Mouse (Mus musculus): ENCODE results near the gene Cenpf. TPM values are rescaled to one million over a fixed set of nuclear protein-coding genes. Genes with fewer than 3 reads are reported as not detected.

Gene Cenpf
- polyA plus RNA-seq, 1 experiment from 2014 or later = 86.6 TPM

DNA sequence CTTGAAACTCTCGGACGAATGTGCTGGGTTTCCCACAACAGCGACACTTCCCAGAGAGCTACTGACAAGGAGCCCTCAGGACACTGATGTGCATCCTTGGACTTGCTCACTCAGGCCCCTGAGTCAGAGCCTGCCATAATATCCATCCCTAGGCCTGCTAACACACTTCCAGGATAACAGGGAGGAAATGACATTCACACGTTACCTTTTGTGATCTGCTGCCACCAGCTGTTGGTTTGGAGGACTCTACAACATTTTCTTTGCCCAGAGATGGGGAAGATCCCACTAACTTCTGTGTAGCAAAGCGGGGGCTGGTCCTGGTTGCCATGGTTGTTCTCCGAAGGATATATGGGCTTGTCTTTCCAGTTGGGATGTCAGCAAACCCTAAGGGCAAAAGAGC lies 41.3 kb downstream of the Cenpf start:
- Histone ChIP-seq H3K4me1 (no peaks in the 10 kb centered on the region), H3K4me3 (no peak overlapping the region), H3K9ac (no peak overlapping the region), H3K36me3 (peaks cover 47% of the 10 kb centered on the region), H3K4me2 (replicated peaks) (no peak overlapping the region), H3K27me3 (no peaks in the 10 kb centered on the region), H3K9me3 (replicated peaks) (no peaks in the 10 kb centered on the region), H3K27ac (no peak overlapping the region)
- no peak for ATAC-seq (ENCODE audit: low FRiP score)
- WGBS = 89% methylated on average over 6 of the region's 6 CpGs

DNA sequence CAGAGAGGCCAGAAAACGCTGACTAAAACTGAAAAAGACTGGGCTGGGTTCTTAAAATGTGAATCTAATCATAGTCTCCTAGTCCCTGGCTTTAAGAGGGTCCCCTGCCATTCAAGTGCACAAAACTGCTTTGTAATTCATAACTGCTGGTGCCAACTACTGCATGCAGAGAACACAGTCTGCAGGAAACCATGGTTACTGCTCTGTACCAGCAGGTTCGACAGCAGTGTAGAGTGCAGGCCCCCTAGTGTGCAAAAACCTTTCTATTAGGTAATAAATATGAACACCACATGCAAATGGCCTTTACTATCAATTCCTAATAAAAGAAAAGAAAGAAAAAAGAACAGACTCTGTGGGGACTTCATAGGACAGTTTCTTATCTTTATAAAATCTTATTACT lies 42.5 kb downstream of the Cenpf start:
- no peaks in the 10 kb centered on the region for H3K9me3 ChIP-seq (replicated peaks)
- H3K36me3 ChIP-seq = peaks cover 48% of the 10 kb centered on the region
- H3K4me1 ChIP-seq = no peaks in the 10 kb centered on the region
- H3K27ac ChIP-seq = no peak overlapping the region
- 58% methylated on average over 2 of the region's 2 CpGs for WGBS
- no peak overlapping the region for H3K4me3 ChIP-seq
- H3K4me2 ChIP-seq (replicated peaks) = no peak overlapping the region
- no peaks in the 10 kb centered on the region for H3K27me3 ChIP-seq
- ATAC-seq (ENCODE audit: low FRiP score) = no peak
- H3K9ac ChIP-seq = no peak overlapping the region

DNA sequence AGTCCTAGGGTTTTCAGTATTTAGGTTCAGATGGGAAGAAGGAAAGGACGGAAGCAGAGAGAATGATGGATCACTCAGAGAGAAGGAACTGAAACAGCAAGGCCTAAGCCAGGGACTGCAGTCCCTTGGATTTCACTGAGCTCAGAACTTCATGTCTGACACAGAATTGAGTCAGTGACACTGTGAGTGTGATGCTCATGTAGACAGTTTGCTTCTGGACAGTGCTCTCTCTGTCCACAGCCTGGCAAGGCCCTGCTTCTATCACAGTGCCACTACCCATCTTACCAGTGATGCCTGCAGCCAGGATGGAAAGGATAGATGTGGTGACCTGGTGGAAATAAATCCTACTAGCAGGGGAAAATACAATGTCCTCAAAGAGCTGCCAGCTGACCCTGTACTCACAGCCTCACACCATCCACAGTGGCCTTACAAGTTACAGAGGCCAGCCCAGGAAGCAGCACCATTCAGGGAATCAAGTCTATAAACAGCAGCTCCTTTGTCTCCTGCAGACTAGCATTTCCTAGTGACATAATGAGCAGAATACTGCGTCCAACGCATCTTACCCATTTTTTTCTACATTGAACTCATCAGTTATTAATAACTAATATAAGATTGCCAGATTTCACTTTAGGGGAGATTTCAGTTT lies 43.1 kb downstream of the Cenpf start:
- no peak overlapping the region for H3K4me3 ChIP-seq
- H3K27me3 ChIP-seq = no peaks in the 10 kb centered on the region
- H3K4me1 ChIP-seq = no peaks in the 10 kb centered on the region
- no peak overlapping the region for H3K4me2 ChIP-seq (replicated peaks)
- no peak overlapping the region for H3K27ac ChIP-seq
- 85% methylated on average over 3 of the region's 3 CpGs for WGBS
- ATAC-seq (ENCODE audit: low FRiP score) = no peak
- no peak overlapping the region for H3K9ac ChIP-seq
- H3K9me3 ChIP-seq (replicated peaks) = no peaks in the 10 kb centered on the region
- H3K36me3 ChIP-seq = peaks cover 44% of the 10 kb centered on the region

DNA sequence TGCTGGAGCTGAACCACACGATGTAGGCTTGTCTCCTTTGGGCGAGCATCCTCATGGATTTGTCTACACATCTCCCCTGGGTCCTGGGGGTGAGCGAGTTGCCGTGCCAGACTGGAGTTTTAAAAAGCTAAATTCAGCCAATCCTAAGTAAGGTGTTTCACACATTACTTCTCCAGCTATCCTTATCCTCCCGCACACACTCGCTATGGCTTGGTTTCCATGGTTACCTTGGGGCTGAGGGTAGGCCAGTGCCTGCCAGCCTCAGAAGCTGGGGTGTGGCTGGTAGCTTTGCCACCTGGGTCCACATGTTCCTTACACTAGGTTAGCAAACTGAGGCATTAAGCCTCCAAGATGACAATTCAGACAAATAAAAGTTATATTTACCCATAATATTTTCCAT lies 48.3 kb downstream of the Cenpf start:
- ATAC-seq (ENCODE audit: low FRiP score) = no peak
- Histone ChIP-seq H3K4me3 (no peak overlapping the region), H3K36me3 (peaks cover 23% of the 10 kb centered on the region), H3K4me2 (replicated peaks) (no peak overlapping the region), H3K4me1 (no peaks in the 10 kb centered on the region), H3K27ac (no peak overlapping the region), H3K27me3 (no peaks in the 10 kb centered on the region), H3K9me3 (replicated peaks) (no peaks in the 10 kb centered on the region), H3K9ac (no peak overlapping the region)
- 79% methylated on average over 6 of the region's 6 CpGs for WGBS

DNA sequence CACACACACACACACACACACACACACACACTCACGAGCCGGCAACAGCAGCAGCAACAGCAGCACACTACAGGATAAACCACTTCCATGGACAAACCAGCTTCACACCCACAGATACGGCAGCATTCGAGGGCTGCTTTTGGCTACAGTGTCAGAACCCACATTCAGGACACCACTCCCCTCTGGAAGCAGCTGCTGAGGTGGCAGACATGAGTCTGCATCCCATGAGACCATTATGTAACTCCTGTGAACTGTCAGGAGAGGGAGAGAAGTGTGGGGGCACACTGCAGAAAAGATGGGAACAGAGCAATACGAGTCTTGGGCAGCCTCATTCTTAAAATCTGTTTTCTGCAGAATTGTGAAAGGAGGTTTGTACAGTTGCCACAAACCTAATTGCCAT lies 54.1 kb downstream of the Cenpf start:
- WGBS = 81% methylated on average over 5 of the region's 5 CpGs
- Histone ChIP-seq H3K9me3 (replicated peaks) (no peaks in the 10 kb centered on the region), H3K27me3 (no peaks in the 10 kb centered on the region), H3K4me3 (no peak overlapping the region), H3K36me3 (no peaks in the 10 kb centered on the region), H3K27ac (no peak overlapping the region), H3K4me2 (replicated peaks) (no peak overlapping the region), H3K4me1 (0 out of 2 replicates have a peak, but pooled peaks cover 10% of the 10 kb centered on the region), H3K9ac (no peak overlapping the region)
- no peak for ATAC-seq (ENCODE audit: low FRiP score)

DNA sequence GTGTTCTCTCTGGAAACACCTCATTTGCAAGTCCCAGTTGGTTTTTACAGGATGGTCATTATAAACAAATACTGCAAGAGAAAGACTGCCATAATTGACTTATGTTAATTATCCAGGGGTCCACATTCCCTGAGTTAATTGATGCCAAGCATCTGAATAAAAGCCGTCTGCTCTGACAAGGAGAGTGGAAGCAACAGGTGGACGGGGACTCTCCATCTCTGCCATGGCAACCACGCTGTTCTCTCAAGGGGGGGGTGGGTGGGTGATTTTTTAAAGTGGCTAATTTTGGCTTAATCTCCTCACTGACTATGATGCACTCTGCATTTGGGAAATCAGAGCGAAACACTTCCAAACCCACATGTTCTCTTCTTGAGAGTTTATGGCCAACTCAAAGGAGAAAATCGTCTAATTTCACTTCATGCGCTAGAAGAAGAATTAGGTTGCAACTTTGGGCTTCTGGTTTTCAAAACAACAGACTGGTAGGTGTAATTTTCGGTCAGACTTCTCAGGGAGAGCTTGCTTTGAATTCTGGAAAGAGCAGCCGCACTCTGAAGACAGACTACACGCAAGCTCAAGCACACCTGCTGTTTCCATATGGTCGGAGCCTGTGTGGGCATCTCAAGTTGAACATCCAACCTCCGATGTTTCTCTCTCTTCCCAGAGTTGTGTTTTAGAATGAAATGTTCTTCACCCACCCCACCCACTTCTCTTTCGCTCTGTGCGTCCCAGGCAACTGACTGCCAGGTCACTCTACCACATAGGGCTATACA lies 55.8 kb downstream of the Cenpf start:
- Histone ChIP-seq H3K4me1 (0 out of 2 replicates have a peak, but pooled peaks cover 10% of the 10 kb centered on the region), H3K9me3 (replicated peaks) (no peaks in the 10 kb centered on the region), H3K4me3 (no peak overlapping the region), H3K27me3 (no peaks in the 10 kb centered on the region), H3K9ac (no peak overlapping the region), H3K36me3 (no peaks in the 10 kb centered on the region), H3K4me2 (replicated peaks) (no peak overlapping the region), H3K27ac (no peak overlapping the region)
- ATAC-seq (ENCODE audit: low FRiP score) = no peak
- WGBS = 69% methylated on average over 13 of the region's 13 CpGs

DNA sequence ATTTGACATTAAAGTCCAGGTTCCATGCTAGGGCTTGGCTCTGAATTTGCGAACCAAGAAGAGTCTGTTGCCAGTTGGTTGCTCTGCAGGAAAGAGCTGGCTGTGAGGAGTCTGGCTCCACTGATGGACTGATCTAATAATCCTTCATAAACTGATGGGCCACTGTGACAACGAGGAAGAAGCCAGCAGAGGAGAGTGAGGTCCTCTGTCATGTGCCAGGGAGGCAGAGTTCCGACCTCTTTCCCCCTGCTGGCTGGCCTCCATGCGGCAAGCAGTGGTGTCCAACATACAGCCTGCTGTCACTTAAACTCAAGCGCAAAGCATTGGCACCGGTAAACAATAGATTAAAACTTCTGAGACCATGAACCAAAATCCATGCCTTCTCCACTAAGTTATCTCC lies 57.9 kb downstream of the Cenpf start:
- no peak overlapping the region for H3K27ac ChIP-seq
- H3K4me1 ChIP-seq = 0 out of 2 replicates have a peak, but pooled peaks cover 10% of the 10 kb centered on the region
- 82% methylated on average over 6 of the region's 6 CpGs for WGBS
- H3K4me2 ChIP-seq (replicated peaks) = no peak overlapping the region
- no peaks in the 10 kb centered on the region for H3K9me3 ChIP-seq (replicated peaks)
- H3K36me3 ChIP-seq = no peaks in the 10 kb centered on the region
- ATAC-seq (ENCODE audit: low FRiP score) = no peak
- H3K27me3 ChIP-seq = no peaks in the 10 kb centered on the region
- H3K4me3 ChIP-seq = no peak overlapping the region
- H3K9ac ChIP-seq = no peak overlapping the region

DNA sequence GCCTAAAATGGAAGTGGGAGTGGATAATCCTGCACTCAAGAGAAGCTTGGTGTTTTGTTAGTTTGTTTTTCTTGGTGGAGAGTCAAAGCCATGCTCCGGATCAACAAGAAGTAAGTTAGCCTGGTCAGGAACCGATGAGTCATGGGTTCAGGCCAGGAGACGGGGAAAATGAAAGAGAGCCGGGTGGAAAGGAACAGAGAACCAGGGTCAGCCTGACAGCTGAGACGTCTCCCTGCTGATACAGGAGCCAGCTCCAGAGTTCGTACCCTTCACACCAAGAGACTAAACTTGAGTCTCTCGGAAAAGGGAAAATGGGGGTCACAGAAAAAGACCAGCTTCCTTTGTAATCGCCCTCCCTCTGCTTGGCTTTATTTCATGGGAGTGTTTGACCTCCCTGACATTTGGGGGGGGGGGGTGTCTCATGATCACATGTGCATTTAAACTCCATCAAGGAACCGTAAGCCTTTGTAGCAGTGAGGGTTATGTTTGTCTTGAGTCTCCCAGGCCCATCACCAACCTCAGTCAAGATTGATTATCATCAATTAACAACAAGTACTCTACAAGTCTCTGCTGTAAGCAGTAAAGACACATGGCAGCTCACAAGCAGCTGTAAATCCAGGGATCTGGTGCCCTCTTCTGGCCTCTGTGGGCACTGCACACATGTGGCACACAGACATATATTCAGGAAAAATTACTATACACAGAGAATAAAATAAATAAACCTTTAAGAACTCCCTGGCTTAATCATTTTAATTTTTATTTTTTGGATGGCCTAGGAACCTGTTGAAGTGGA lies 59.7 kb downstream of the Cenpf start:
- no peak for ATAC-seq (ENCODE audit: low FRiP score)
- no peaks in the 10 kb centered on the region for H3K9me3 ChIP-seq (replicated peaks)
- WGBS = 63% methylated on average over 9 of the region's 9 CpGs
- H3K4me1 ChIP-seq = 0 out of 2 replicates have a peak, but pooled peaks cover 10% of the 10 kb centered on the region
- no peak overlapping the region for H3K4me2 ChIP-seq (replicated peaks)
- H3K9ac ChIP-seq = no peak overlapping the region
- no peak overlapping the region for H3K4me3 ChIP-seq
- no peak overlapping the region for H3K27ac ChIP-seq
- no peaks in the 10 kb centered on the region for H3K27me3 ChIP-seq
- no peaks in the 10 kb centered on the region for H3K36me3 ChIP-seq

DNA sequence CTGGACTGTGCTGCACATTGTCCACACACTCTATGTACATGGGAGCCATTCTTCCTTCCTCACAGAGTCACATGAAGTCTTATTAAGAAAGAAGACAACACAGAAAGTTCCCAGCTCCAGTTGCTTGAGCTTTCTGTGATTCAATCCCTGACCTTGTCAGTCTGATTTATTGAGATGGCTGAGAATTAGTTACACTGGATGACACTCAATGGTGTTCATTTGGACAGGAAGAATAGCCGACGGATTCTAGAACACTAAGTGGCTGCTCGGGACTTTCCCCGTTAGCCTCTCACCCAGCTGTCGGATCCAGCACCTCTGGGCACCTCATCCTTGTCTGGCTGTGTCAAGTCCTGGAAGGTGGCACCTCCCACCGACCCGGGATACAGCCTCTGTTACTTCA lies 63.1 kb downstream of the Cenpf start:
- Histone ChIP-seq H3K4me3 (no peak overlapping the region), H3K27me3 (no peaks in the 10 kb centered on the region), H3K4me1 (no peaks in the 10 kb centered on the region), H3K36me3 (no peaks in the 10 kb centered on the region), H3K4me2 (replicated peaks) (no peak overlapping the region), H3K9ac (no peak overlapping the region), H3K9me3 (replicated peaks) (no peaks in the 10 kb centered on the region), H3K27ac (no peak overlapping the region)
- no peak for ATAC-seq (ENCODE audit: low FRiP score)
- 52% methylated on average over 7 of the region's 7 CpGs for WGBS

DNA sequence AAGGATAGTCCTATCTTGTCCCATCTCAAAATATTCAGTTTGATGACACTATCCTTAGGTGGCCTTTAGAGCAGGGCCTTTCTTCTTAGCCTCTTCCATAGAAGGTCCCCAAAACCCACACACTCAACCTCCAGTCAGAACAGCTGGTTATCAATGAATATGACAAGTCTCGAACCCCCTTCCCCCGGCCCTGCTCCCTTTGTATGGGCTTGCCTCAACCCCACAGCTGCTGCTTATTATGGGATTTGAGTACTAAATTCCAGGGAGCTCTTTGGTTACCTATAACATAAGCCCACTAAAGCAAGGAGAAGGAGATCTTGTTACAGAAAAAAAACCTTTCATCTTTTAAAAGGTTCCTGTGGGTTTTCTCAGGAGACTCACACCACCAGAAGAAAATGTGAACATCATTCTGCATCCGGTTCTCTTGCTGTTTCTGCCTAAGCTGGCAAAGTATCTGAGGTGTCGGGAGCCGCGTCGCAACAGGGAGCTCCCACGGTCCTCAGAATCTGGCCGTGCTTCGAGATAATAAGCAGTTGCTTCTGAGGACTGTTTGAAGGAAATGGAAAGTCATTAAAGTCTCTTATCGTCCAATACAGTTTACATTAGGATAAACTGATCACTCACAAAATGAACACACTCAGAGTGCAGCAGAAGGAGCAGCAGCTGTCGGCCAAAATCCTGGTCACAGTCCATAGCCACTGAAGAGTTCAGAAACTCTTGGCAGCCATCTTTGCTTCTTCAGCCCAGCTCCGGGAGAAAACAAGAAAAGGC lies 68.7 kb downstream of the Cenpf start:
- Histone ChIP-seq H3K9ac (no peak overlapping the region), H3K27me3 (no peaks in the 10 kb centered on the region), H3K36me3 (no peaks in the 10 kb centered on the region), H3K4me2 (replicated peaks) (no peak overlapping the region), H3K27ac (no peak overlapping the region), H3K4me3 (no peak overlapping the region), H3K9me3 (replicated peaks) (no peaks in the 10 kb centered on the region), H3K4me1 (no peaks in the 10 kb centered on the region)
- no peak for ATAC-seq (ENCODE audit: low FRiP score)
- WGBS = 73% methylated on average over 13 of the region's 13 CpGs

DNA sequence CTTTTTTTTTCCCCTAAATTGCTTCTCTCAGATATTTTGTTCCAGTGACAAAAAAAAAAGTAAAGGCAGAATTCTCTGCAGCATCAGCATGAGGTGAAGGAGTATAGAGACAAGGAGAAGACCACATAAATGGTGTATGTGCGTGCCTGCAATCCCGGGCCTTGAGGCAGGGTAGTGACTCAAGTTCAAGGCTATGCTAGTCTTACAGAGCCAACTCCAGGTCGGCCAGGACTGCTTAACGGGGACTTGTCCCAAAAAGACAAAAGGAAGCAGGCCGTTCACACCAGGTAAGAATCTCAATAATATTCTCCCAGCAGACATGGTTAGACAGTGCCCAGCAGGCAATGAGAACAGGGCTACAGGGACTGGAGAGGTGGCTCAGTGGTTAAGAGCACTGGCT lies 70.5 kb downstream of the Cenpf start:
- no peak overlapping the region for H3K4me2 ChIP-seq (replicated peaks)
- no peaks in the 10 kb centered on the region for H3K9me3 ChIP-seq (replicated peaks)
- no peaks in the 10 kb centered on the region for H3K27me3 ChIP-seq
- no peaks in the 10 kb centered on the region for H3K36me3 ChIP-seq
- no peak overlapping the region for H3K9ac ChIP-seq
- no peak for ATAC-seq (ENCODE audit: low FRiP score)
- no peak overlapping the region for H3K27ac ChIP-seq
- H3K4me3 ChIP-seq = no peak overlapping the region
- 87% methylated on average over 5 of the region's 5 CpGs for WGBS
- H3K4me1 ChIP-seq = no peaks in the 10 kb centered on the region

DNA sequence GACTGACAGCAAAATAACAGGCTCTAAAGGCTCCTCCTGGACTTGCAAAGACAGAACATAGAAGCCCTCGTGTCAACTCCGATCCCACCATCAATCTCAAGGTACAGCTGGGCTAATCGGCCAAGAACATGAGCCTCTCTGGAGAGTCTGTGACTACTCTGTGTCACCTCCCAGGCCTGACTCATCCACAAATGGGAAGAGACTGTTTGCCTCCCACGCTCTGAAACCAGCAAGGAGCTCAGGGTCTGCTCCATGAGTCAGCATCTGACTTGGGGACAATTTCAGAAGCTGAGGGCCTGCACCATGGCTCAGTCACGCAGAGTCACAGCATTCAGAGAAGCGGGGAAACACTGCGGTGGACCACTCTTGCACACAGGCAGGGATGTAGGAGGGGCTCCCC lies 72.6 kb downstream of the Cenpf start:
- Histone ChIP-seq H3K9me3 (replicated peaks) (no peaks in the 10 kb centered on the region), H3K4me1 (no peaks in the 10 kb centered on the region), H3K4me3 (no peak overlapping the region), H3K27ac (no peak overlapping the region), H3K4me2 (replicated peaks) (no peak overlapping the region), H3K9ac (no peak overlapping the region), H3K27me3 (no peaks in the 10 kb centered on the region), H3K36me3 (no peaks in the 10 kb centered on the region)
- WGBS = 87% methylated on average over 7 of the region's 7 CpGs
- no peak for ATAC-seq (ENCODE audit: low FRiP score)
